Mouse (Mus musculus) cortical plate, adult 2 months (tissue): ENCODE results near the gene Oxct1. TPM values are rescaled to one million over a fixed set of nuclear protein-coding genes. Genes with fewer than 3 reads are reported as not detected.

Experiments
- H3K27ac ChIP-seq: fragments of 200-500 bp; 2 replicates; pipeline ENCODE4 v1.5.1; 2012; ENCODE audit warnings: low read length, control low read depth, inconsistent platforms; ENCODE audit not compliant: insufficient read depth
- H3K4me1 ChIP-seq: fragments of 200-500 bp; 2 replicates; pipeline ENCODE4 v1.6.1; 2011; ENCODE audit warnings: low read length; ENCODE audit not compliant: control insufficient read depth, insufficient read depth
- H3K4me3 ChIP-seq: fragments of 200-500 bp; 2 replicates; pipeline ENCODE4 v1.5.1; 2011; ENCODE audit warnings: mild to moderate bottlenecking, low read length, control low read depth; ENCODE audit not compliant: insufficient read depth
- CTCF ChIP-seq: fragments of 200-500 bp; IDR thresholded peaks from 2 replicates; pipeline ENCODE4 v1.5.1; 2011; ENCODE audit warnings: mild to moderate bottlenecking, control low read depth, low read length; ENCODE audit not compliant: insufficient read depth; ENCODE audit errors: extremely low read depth
- POLR2A ChIP-seq: fragments of 200-500 bp; IDR thresholded peaks from 2 replicates; pipeline ENCODE4 v1.6.1; 2011; ENCODE audit warnings: mild to moderate bottlenecking, low read length, control low read depth; ENCODE audit not compliant: insufficient read depth; ENCODE audit errors: extremely low read depth
- polyA plus RNA-seq: library from polyadenylated mRNA; depleted of rRNA; stranded (reverse); fragments of >200 nt; gene quantifications from 2 replicates; pipeline ENCODE4 v1.2.3, GENCODE M21; 2012

Gene Oxct1
- polyA plus RNA-seq, 1 experiment, result 181 TPM

GRCm38 (mm10) chr15:4064694-4065093 lies 38.5 kb downstream of the Oxct1 start:
- TF ChIP-seq POLR2A, result no peak
- H3K4me1 ChIP-seq, result peaks cover 4% of the 10 kb centered on the region
- H3K4me3 ChIP-seq, result no peak overlapping the region
- no peak overlapping the region for H3K27ac ChIP-seq

DNA sequence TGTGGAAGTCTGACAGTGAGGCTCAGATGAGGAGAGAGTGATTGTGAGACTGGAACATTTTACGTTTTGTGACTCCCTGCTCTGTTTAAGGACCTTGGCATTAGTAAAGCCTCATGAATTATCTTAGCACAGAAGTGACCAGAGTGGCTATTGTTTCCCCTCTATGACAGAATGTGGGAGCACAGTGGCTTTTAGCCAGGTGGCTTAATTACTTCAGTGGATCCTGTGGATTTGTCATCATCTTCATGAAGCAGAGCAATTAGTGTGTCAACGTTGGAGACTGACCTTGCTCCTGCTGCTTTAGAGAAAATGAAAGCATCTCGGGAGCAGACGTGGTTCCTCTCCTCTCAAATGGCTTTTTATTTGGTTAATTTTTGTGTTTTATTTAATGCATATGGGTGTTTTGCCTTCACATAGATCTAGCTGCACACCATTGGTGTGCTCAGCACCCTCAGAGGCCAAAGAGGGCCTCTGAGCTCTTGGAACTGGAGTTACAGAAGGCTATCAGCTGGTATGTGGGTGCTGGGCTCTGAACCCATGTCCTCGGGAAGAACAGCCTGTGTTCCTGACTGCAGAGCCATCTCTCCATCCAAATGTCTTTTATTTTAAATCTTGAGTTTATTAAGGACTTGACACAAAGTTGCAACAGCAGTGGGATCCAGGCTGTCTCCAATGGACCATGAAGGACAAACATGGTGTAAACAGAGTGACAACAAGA lies 41.2 kb downstream of the Oxct1 start:
- Histone ChIP-seq H3K27ac (no peak overlapping the region), H3K4me1 (peaks cover 4% of the 10 kb centered on the region), H3K4me3 (no peak overlapping the region)
- TF ChIP-seq CTCF (no peak), POLR2A (no peak)

- Histone ChIP-seq H3K4me1 (peaks cover 6% of the 10 kb centered on the region), H3K4me3 (no peak overlapping the region), H3K27ac (no peak overlapping the region; the same call in 1 of the 2 replicates)
- no peak for TF ChIP-seq CTCF
- no peak for TF ChIP-seq POLR2A
Observed at GRCm38 (mm10) chr15:4077978-4078377, 51.8 kb downstream of the Oxct1 start.

DNA sequence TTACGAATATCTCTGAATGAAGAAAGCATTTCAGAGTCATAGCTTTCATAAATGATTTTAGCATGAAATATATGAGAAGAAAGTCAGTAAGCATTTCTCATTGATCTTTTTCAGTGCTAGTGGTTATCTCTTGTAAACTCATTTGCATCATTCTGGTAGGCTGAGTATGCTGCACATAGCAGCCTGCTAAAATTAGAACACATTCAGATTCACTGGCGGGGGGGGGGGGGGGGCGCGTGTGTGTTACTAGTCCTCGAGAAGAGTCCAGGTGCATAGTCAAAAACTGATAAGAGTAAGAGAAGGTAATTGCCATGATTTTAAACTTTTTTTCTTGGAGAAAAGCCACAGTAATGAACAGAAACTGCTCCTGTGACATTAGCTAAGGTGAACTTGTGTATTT lies 52.6 kb downstream of the Oxct1 start:
- Histone ChIP-seq H3K27ac (no peak overlapping the region), H3K4me3 (no peak overlapping the region), H3K4me1 (peaks cover 6% of the 10 kb centered on the region)
- TF ChIP-seq POLR2A, result no peak
- no peak for TF ChIP-seq CTCF

DNA sequence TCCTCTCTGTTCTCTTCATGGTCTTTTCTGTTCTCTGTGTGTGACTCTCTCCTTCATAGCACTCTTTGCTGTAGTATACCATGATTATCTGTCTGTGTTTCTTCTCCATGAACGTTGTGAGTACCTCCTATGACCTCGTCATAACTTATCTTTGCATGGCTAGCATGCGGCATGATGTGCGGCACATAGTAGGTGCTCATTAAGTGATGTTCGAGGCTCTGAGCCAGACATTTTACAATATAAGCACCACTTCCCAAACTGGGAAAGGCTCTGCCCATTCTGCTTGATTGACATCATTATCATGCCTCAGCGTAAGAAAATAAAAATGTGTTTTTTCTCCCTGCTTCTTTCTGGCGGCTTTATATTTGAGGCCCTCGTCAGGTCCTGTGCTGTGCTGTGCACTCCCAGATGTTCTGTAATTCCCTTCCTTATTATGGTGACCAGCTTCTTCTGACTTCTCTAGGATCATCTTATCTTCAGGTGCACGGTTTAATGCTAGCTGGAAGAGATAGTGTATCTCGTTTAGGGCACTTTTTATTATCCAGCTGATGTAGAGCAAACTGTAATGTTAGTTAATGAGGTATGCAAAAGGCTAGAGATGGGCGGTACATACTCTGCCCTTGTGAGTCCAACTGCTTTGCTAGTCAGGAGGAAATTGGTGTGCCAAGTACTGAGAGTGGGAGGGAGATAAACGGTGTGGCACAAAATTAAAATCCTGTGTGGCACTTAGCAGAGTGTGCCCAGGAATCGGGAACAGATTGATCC lies 53.4 kb downstream of the Oxct1 start:
- no peak overlapping the region for H3K27ac ChIP-seq
- H3K4me3 ChIP-seq, result no peak overlapping the region
- TF ChIP-seq CTCF, result no peak
- no peak for TF ChIP-seq POLR2A
- peaks cover 6% of the 10 kb centered on the region for H3K4me1 ChIP-seq

- TF ChIP-seq POLR2A, result no peak
- TF ChIP-seq CTCF, result no peak
- no peak overlapping the region for H3K27ac ChIP-seq
- peaks cover 6% of the 10 kb centered on the region; the same call in 1 of the 2 replicates for H3K4me1 ChIP-seq
- H3K4me3 ChIP-seq, result no peak overlapping the region
Observed at GRCm38 (mm10) chr15:4085600-4086384, 59.6 kb downstream of the Oxct1 start.

- TF ChIP-seq POLR2A, result no peak
- TF ChIP-seq CTCF, result no peak
- H3K4me1 ChIP-seq, result peaks cover 6% of the 10 kb centered on the region
- H3K27ac ChIP-seq, result no peak overlapping the region
- H3K4me3 ChIP-seq, result no peak overlapping the region
Observed at GRCm38 (mm10) chr15:4087446-4087845, 61.3 kb downstream of the Oxct1 start.

GRCm38 (mm10) chr15:4087914-4088313 lies 61.7 kb downstream of the Oxct1 start:
- no peak for TF ChIP-seq CTCF
- TF ChIP-seq POLR2A, result no peak
- H3K27ac ChIP-seq, result no peak overlapping the region
- H3K4me1 ChIP-seq, result peaks cover 6% of the 10 kb centered on the region
- H3K4me3 ChIP-seq, result no peak overlapping the region

- TF ChIP-seq CTCF (no peak), POLR2A (no peak)
- no peak overlapping the region for H3K27ac ChIP-seq
- peaks cover 5% of the 10 kb centered on the region for H3K4me1 ChIP-seq
- H3K4me3 ChIP-seq, result no peak overlapping the region
Observed at GRCm38 (mm10) chr15:4090601-4091000, 64.4 kb downstream of the Oxct1 start.
